Mouse (Mus musculus) A20 (cell line): Measurements from ENCODE around the gene Ttc19.
"Not testable (repeated sequence)": the region's sequence is repeated elsewhere in the genome, so short reads cannot be mapped to it uniquely, and the experiment has no call there.

Source experiments
- DNase-seq: peaks from one replicate; pipeline ENCODE4 v3.0.0-alpha.2; 2011; ENCODE audit warnings: low read depth, low spot score

Ttc19 gene

DNA sequence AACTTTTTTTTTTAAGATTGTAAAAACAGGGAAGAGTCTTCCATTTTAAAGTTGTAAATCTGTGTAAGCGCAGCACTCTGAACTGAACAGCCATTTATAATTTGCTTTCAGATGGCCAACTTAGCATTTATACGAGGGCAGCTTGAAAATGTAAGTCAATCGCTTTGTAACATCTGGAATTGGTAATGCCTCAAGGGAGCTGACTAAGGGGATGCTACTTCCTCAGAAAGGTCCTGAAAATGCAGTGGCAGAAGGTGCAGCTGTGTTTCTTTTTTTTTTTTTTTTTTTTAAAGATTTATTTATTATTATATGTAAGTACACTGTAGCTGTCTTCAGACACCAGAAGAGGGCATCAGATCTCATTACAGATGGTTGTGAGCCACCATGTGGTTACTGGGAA lies 2.7 kb downstream of the Ttc19 start:
- peak; percentile 70 for DNase-seq

DNA sequence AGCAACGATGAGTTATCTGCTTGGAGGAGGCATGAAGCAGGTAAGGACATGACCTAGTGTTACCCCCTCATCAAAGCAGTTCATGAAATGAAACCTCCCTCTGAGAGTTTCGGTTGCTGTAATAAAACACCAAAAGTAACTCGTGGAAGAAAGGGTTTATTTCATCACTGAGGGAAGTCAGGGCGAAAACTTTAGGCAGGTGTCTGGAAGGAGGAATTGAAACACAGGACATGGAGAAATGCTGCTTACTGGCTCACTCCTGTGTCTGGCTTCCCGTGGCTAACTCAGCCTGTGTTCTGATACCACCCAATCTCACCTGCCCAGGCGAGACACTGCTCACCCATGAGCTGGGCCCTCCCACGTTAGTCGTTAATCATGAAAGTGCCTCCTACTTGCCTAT lies 3.7 kb downstream of the Ttc19 start:
- peak; percentile 80 for DNase-seq

DNA sequence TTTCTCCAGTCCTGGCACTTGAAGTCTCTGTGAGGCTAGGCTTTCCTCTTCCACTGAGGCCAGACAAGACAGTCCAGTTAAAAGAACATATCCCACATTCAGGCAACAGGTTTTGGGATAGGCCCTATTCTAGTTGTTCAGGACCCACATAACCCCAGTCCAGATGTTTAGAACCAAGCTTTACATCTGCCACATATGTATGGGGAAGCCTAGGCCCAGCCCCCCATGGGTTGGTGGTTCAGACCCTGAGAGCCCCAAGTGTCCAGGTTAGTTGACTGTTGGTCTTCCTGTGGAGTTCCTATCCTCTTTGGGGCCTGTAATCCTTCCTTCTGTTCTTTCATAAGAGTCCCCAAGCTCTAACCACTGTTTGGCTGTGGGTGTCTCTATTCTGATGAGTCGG lies 6.4 kb downstream of the Ttc19 start:
- no peak for DNase-seq

DNA sequence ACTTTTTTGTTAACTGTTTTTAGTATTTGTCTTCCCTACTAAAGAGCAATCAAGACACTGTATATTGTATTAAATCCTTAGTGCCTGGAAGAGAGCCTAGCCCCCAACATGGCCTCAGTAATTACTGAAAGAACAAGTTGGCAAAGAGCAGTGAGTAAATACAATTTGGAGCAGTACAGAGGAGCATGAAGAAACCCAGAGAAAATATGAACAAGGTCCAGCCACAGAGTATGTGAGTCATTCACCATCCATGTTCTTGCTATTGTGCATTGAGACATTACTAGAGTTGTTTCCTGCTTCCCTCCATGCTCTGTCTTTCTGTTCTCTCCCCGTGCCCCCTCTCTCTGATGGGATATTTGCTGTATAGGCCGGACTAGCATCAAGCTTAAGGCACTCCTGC lies 12.8 kb downstream of the Ttc19 start:
- DNase-seq = no peak

DNA sequence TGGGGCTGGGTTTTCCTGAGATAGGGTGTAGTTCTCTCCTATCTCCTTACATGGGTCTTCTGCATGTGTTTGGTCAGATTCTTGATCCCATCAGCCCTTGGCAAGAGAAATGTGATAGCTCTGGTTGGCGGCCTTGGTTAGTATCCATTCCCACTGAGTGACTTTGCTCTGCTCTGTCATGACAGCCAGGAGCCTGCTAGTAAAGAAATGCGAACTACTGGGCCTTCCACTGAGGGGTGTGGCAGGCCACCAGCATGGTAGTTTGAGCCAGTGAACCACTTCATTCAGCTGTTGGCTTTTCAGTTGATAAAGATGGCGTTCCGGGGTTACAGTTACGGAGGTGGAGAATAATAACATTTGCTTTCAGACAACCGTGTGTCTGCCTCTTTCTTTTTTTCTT lies 17.6 kb downstream of the Ttc19 start:
- DNase-seq = no peak

DNA sequence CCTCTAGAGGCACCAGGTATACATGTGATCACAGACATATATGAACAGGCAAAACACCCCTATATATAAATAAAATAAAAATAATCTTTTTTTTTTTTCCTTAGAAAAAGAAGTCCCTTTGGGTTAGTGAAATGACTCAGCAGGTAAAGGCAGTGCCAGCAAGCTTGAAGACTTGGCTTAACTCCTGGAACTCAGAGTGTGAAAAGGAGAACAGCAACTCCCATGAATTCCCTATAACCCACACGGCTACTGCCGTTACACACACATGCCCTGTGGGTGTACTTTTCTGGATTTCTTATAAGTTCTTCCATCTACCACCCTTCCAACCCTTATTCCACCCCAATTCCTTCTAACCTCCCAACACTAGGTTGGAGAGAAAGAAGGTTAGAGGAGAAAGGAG lies 24.6 kb downstream of the Ttc19 start:
- no peak for DNase-seq

DNA sequence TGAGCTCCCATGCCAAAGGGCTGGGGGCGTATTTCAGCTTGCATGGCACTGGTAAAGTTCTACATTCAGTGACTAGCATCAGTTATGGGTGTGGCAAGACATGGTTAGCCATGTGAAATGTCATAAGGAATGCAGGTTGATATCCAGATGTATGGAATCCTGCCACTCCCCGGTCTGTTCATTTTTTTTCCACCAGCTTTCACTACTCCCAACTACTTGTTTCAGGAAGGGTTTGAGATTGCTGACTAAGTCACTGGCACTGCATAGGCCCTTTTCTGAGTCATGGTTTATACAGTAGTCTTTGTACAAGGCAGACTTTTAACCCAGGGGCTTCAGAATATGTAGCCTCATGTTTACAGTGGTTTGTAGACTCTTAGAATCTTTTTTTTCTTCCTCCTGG lies 28.0 kb downstream of the Ttc19 start:
- no peak for DNase-seq

DNA sequence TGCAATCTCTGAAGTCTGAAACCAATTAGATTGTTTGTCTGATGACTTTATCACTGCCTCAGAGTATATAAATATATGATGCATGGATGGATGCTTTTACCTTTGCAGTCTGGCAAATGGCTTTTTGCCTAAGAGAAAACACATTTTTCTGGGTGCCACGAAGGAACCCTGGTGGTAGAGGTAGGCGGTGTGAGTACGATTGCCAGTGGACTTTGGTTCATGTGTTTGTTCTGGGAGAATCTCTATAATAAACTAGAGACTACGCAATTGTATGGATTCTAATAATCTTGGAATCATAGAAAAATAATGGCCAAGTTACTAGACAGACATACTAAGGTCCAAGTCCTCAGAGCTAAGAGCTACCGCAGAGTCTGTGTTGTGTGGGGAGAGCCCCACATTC lies 33.7 kb downstream of the Ttc19 start:
- DNase-seq = no peak

DNA sequence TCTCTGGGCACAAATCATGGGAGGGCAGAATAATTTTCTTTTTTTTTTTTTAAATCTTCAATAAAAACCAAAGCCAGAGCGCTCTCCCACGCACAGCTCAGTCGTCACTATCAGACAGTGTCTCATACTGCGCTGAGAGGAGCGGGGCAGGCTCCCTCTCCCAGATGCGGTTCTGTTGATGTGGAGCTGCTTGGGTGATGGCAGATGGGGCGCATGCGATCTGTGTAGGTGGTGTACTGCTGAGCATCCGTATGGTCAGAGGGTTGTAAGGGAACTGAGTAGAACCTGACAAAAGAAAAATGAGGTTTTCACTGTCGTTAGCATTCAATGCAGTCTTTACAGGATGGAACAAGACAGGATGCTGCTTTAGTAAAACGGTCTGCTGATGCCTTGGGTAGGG lies 36.5 kb downstream of the Ttc19 start:
- no peak for DNase-seq

DNA sequence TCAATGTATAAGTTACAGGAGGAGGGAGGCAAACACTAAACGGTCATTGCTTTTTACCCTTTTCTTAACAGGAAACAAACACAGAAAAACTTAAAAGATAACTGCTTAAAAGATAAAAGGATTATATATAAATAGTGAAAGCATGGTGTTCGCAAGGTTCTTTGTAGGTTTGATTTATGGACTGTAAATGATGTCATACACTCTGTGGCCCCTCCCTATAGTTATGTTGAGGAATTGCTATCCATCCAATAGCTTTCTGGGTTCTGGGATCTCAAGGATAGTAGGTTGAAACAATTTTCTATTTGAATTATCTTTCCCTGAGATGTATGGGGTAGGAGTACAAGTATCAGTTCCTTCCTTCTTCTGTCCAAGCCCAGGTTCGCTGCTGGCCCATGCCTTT lies 38.8 kb downstream of the Ttc19 start:
- no peak for DNase-seq

DNA sequence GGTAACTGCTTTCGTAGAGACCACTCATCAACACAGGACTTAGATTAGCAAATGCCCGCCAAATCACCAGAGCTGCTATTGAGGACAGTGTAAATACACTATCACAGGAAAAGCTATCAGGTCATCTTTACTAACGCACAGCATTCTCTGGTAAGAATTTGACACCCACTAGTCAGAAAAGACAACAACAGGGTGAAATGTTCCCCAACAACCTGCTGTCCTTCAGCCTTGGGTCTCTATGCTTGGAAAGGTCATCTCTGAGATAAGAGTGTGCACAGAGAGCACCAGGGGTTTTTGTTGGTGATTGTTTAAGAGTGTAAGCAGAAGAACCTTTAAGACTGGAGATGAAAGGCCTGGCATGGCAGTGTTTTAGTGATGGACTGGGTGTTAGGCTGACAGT lies 42.4 kb downstream of the Ttc19 start:
- DNase-seq = no peak

DNA sequence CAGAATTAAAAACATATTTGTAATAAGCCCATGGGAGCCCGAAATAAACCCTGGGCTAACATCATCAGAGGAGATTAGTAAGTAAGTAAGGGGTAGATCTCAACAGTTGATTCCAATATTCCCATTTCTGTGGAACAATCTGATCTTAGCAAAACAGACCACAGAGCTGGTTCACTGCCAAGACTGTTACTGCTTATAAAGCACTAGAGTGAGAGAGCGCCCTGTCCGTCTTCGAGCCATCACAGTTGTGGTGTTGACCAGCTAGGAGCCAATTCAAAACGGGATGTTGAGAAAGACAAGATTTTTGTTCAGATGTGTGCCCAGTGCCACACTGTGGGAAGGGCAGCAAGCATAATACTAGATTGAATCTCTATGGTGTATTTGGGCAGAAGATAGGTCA lies 49.9 kb downstream of the Ttc19 start:
- DNase-seq = no peak

DNA sequence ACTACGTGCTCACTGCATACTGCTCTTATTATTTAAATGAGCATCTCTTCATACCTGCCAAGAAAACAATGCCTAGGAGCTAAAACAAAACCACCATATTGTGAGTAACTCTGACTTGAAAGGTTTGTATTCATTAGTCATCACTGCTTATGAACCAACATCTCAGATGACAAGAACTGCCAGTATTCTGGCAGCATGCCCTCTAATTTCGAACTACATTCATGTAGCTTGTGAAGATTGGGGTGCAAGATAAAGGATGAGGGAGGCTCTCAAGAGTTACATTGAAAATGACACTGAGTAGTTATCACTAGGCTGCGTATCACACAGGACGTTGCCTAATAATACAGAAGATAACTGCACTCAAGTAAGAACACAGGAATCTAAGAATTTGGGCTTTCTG lies 51.0 kb downstream of the Ttc19 start:
- no peak for DNase-seq

DNA sequence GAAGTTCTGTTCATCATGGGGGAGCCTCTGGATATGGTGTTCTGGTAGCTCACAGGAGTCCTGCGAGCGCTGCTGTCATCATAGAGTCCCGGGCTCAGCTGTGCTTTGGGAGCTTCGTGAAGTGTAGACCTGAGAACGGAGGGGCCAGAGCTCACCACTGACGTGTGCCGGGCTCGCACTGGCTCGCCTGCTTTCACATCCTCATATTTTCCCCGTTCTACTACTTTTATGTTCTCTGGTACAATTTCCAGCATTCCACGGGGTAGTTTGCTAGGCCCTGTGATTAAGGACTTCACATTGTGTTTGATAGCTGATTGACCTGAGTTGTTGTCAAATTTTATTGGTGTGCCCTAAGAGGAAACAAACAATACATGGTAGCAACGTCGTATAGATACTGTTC lies 61.7 kb downstream of the Ttc19 start:
- DNase-seq = no peak

DNA sequence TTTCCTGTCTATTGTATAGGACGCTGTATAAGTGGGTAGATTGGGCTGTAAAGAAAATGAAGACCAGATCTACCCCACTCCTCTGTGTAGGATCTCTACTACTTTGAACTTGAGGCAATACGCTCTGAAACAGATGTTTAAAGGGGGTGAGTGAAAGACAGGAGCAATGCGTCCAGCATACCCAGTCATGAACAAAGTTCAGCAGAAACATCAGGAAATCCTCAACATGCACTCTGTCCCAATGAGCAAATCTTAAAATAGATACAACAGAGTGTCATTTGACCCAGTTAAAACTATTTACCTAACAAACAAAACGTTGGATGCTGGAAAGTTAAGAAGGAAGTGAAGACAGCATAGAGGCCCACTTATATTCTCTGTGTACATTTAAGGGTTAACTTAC lies 70.7 kb downstream of the Ttc19 start:
- no peak for DNase-seq

DNA sequence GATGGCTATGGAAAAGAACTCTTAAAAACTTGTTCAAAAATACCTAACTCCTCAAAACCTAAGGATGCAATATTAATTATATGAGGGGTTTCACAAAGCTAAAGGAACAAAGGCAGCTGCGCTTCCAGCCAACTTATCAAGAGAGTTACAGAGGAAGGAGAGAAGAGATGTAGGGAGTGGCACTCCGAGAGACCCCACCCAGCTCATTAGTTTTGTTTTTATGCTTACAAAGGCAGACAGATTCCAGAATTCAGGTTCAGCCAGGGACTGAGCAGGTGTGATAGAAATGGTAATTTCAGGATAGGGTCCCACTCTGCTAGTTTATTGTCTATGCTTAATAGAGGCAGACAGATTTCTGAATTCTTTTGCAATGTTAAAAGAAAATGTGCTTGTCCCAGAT lies 73.9 kb downstream of the Ttc19 start:
- DNase-seq = no peak

DNA sequence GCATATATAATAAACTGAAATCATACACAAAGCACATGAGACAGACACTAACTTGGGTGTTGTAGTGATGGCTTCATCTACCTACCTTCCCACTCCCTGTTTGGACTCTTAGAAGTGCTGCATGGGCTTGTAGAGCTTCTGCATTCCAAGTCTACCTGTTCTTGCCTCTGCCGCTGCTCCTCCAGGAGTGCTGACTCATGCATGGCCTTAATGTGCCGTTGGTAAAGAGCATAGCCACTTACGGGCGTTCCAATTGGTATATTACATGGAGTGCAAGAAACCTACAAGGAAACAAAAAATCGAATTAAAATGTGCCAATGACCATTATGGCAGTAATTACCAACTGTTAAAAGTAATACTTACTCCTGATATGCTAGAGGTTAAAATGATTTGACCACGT lies 85.6 kb downstream of the Ttc19 start:
- no peak for DNase-seq

DNA sequence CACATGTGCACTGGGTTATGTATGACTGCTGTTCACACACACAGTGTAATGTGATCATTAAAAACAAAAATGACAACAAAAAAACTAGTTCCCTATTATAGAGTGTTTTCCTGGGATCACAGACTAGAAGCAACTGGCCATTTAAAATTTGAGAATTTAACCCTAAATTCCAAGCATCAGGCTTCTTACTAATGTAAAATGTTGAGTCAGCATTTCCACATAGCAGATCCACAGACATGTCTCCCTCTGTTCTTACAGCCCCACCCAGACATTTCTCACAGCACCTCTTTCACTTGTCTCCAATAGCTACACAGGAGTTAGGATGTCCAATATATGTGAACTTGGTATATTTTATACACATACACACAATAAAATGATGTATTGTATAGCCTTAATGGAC lies 88.7 kb downstream of the Ttc19 start:
- no peak for DNase-seq

DNA sequence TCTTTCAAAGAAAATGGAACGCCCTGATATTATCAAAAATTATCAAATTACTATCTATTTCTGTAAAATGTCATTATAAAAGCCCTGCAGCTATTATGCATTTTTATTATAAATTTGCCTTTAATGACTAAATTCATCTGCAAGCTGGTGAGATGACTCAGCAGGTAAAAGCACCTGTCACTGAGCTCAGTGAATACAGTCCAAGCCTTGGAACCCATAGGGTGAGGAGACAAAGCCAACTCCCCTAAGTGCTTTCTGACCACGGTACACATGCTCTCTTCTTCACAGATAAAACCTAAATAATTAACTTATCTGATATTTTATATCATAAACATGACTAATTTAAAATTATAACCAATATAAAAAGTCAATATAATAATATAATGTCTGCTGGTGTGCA lies 90.5 kb downstream of the Ttc19 start:
- no peak for DNase-seq

DNA sequence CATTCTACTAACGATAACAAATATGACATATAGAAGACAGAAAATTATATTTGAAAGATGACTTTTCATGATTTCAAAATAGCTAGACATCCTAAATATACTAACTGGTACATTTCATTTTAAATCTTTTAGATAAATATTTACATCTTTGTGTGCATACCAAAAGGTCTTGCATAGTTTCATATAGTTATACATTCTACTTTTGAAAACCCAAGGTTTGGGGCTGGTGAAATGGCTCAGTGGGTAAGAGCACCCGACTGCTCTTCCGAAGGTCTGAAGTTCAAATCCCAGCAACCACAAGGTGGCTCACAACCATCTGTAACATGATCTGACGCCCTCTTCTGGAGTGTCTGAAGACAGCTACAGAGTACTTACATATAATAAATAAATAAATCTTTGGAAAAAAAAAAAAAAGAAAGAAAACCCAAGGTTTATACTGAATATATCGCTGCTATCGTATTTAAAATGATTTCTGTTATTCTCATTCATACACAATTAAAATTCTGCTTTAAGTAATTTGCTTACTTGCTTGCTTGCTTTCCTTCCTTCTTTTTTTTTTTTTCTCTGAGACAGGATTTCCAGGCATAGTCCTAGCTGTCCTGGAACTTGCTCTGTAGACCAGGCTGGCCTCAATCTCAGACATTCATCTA lies 96.1 kb downstream of the Ttc19 start:
- DNase-seq = not testable (repeated sequence)
